Mouse (Mus musculus) CH12.LX (cell line): ENCODE results near the gene Itpk1.

ENCODE experiments used
- CTCF ChIP-seq, 2 experiments: IDR thresholded peaks in 1 of 2; conservative IDR thresholded peaks in 1 of 2; 2 replicates each; pipeline ENCODE4 v1.5.1; 2011 to 2012; ENCODE audit warnings: low read depth in 2 of 2, low read length in 2 of 2, improper control_type of control experiment in 1 of 2, inconsistent platforms in 1 of 2, mild to moderate bottlenecking in 1 of 2, moderate library complexity in 1 of 2
- ETS1 ChIP-seq: conservative IDR thresholded peaks from 2 replicates; pipeline ENCODE4 v1.6.1; 2012; ENCODE audit warnings: low read depth, mild to moderate bottlenecking, inconsistent platforms, low read length, improper control_type of control experiment, moderate library complexity
- JUND ChIP-seq: conservative IDR thresholded peaks from 2 replicates; pipeline ENCODE4 v1.6.1; 2011; ENCODE audit warnings: low read depth, low read length, improper control_type of control experiment
- POLR2A ChIP-seq: IDR thresholded peaks from 2 replicates; pipeline ENCODE4 v1.6.1; 2011; ENCODE audit warnings: low read depth, mild to moderate bottlenecking, improper control_type of control experiment, low read length
- POLR2AphosphoS2 ChIP-seq: IDR thresholded peaks from 2 replicates; pipeline ENCODE4 v1.6.1; 2011; ENCODE audit warnings: low read depth, low read length, improper control_type of control experiment
- ZNF384 ChIP-seq: IDR thresholded peaks from 2 replicates; pipeline ENCODE4 v1.6.1; 2012; ENCODE audit warnings: low read depth, low read length, improper control_type of control experiment, inconsistent platforms

DNA sequence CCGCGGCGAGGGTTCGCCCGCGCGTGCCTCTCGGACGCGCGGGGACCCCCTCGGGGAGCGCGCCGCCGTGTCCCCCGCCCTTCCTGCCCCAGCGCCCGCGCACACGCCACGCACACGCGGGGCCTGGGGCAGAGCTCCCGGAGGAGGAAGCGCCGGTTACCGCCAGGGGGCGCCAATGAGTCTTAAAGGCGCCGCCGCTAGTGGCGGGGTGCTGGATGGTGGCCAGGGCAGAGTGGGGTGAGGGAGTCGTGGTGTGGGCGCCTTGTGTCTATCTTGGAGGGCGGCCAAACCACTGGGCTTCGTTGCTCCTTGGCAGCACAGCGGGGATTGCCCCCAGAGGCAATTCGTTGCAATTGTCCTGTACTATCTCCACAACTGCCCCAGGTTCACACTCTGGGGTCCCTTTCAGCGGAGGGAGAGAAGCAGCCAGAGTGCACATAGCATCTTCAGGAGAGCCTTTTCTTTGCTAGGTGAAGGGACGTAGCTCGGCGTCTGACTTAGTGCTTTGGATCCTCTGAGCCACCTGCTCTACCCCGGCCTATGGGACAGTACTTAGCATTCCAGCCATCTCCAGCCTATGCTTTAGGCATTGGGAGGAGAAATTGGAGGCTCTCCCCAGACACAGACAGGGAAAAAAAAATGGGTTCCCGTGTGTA, 614 bp upstream of the Itpk1 start:
- TF ChIP-seq POLR2AphosphoS2 (no peak), POLR2A (no peak), CTCF (conservative IDR thresholded peaks at IDR 0.05 in 1 of 2, IDR thresholded peaks at IDR 0.05 in 1 of 2; ENCODE audit: low read depth in 2 of 2, low read length in 2 of 2) (peak; percentile 31 to 81; a peak in 3 of 4 replicates), JUND (no peak), ZNF384 (no peak), ETS1 (no peak)
